Mouse (Mus musculus) thymus, postnatal 36 days (tissue): ENCODE data around the gene Slc20a1.

Source experiments
- DNase-seq, 2 experiments: peaks; one replicate each; pipeline ENCODE4 v3.0.0; 2022; ENCODE audit warnings: mixed read lengths in 2 of 2

Slc20a1 gene

DNA sequence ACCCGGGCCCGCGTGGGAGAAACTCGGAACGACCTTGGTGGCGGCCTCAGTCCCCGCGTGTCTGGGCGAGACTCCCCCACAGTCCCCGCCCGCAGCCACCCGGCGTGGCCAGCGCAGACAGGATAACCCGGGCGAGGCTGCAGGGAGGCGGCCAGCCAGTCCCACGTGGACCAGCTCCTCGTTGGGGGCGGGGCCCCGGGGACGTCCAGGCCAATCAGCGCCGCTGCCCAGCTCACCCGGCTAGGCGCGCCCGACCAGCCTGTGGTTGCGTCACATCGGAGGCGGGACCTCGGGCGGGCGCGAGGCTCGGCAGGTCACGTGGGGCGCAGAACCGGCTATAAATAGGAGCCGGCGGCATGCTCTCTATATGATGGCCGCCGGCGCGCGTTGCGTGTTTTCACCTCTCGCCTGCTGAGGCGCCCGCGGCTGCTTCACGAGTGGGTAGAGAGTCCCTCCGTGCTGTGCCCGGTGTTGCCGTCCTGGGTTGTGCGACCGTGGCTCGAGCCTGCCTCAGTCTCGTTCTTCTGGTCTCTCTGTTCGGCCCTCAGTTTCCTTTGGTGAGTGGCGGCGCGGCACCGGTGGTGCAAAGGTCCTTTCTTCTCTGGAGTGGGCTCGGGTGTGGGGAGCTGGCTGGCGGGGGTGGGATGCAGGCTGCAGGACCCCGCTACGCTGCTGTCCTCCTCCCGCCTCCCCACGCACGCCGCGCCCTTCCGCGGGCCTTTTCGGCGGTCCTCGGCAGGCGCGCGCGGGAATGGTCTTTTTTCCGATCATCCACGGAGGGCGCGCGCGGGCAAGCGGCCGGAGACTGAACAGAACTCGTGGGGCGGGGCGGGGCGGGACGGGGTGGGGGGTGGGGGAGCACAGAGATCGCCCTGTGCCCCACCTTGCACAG, at the start of gene Slc20a1:
Gene Slc20a1 (plus strand): TSS at position 329 of the 892 bp plus-strand sequence.
- peak; percentile 98 for DNase-seq

DNA sequence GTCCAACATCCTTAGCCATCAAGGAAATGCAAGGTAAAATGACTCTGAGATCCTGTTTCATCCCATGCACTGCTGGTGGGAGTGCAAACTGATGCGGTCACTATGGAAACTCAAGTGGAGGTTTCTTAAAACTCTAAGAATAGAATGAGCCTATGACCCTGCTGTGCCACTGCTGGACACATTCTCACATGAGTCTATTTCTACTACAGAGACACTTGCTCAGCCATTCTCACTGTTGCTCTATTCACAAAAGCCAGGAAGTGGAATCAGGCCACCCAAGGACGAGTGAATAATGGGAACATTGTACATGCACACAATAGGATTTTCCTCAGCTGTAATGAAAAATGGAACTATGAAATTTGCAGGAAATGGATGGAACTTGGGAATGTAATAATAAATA, 49.7 kb upstream of the Slc20a1 start:
- DNase-seq = no peak

DNA sequence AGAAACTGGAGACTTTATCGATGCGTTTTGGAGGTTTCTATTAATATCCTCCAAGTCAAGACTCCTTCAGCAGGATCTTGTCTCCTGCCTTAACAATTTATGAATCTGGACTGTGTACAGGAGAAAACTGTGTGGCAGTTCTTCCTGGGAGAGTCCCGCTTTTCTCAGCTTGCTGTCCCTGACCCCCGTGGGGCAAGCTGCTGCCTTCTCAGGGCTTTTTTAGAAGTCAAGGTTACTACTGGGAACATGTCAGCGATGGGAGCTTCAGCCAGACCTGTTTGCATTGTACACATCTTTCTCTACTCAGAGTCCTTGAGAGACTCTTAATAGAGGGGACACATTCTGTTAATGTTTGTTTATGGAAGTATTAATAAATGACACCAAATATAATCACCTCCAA, 48.2 kb upstream of the Slc20a1 start:
- DNase-seq = no peak

DNA sequence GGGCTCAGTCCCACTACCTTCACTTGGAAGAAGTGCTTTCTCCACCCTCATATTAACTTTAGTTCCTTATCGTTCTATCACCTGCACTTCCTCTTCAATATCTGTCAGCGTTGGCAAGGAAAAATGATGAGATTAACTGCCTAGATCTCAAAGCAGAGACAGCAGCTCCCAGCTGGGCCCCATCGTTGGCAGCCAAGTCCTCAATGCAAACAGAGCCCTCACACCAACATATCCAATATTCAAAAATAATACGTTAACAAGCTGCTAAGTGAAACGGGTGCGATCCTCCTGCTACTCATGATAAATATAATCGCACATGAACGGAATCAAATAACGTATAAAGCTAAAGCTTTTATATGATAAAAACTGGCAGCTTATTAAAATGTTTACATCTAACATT, 47.5 kb upstream of the Slc20a1 start:
- no peak for DNase-seq

DNA sequence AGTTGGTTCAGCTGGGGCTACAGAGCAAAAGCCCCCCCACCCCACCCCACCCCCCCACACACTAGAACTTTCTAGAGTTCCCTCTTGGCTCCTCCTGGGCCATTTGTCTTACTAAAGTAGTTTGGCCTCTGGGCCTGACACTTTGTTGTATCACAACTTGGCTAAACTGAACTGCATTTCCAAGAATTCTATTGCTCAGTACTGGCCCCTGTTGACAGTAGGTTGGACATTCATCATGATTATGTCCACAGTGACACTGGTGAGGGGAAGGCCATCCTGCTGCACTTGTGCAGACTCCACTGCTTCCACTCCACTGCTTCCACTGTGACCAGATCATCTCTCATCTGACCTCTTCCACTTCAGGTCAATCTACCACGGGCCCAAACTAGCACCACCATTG, 45.8 kb upstream of the Slc20a1 start:
- no peak for DNase-seq

DNA sequence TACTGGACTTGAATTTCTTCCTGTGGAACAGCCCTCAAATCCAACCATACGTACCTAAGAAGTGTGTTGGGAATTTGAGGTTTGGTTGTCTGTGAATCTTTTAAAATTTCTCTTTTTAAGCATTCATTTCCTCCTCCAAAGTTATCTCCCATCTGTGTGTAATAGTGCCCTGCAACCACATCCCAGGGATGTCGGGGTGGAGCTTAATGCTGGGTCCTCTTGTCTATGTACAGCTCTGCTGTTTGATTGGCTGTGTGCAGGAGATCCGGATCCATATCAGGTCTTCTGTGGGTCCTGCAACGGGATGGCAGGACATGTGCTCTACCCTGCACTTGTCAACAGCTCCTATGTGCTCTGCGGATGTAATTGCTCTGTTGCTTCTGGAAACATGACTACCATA, 33.7 kb upstream of the Slc20a1 start:
- no peak for DNase-seq

DNA sequence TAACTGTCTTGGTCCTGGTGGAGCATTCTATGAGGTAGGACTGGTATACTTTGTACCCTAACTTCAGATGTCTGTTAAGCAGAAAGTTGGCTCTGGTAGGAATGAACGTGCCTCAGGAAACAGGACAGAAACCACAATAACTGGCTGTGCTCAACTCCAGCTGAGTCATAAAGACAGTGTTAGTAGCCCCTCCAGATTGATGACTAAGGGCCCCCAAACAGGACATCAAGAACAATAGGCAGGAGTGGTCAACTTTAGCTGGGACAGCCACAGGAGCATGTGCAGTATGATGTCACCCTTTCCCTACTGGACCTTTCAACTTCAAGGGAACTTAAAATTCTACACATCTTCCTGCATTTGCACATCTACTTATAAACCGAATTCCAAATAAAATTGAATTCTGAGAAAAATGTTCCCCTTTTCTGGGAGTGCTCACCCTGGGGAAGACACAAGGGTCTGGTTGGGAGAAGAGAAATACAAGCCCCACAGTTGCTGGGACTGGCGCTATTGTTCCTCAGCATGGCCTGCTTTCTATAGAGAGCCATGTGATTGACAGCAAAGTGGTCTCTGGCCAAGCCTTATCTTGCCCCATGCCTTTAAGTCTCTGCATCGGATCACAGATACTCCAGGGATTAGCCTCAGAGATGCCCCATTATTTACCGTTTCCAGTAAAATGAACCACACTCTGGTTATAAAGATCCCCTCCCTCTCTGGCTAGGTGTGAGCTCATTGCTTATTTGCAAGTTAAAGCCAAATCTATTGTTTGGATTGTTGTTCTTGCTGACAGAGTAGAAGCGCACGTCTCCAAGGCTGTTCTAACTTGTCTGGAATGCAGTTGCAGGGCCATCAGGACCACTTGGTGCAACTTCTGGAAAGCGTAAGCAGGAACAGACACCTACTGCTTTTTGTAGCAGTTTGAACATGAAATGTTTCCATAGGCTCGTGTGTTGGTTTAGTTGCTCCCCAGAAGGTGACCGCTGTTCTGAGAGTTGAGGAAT, 31.8 kb upstream of the Slc20a1 start:
- DNase-seq = no peak

DNA sequence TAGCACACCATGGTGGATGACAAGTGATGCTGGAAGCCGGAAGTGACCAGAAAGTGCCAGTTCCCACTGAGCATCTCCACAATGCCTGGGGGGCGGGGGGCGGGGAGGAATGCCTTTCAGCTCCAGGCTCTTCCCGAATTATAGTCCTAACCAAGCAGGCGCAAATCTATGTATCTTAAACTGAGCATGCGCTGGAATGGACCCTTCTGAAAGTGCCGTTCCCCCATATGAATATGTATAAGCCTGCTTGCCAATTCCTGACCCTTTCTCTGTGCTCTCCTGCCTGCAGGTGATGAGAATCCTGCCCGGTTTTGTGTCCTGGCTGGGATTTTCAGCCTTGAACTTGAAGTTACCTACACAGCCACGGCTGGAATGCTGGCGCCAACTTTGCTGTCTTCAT, 25.2 kb upstream of the Slc20a1 start:
- DNase-seq = no peak

DNA sequence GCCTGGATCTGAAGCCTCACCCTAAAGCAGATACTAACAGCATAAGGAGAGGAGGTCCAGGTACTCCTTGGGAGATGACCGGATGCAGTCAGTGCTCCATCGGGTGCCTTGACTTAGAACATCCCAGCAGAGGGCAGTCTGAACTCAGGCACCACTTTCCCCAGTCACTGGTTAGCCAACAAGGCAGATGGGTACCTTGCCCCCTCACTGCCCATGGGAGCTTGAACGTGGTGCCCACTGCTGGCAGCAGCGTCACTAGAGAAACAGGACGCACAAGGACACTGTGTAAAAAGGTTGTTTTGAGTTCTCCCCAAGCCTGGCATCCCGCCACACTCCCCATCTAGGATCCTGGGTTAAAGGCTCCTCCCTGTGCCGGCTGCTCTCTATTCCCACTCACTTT, 24.1 kb upstream of the Slc20a1 start:
- peak; percentile 68 to 74 for DNase-seq

DNA sequence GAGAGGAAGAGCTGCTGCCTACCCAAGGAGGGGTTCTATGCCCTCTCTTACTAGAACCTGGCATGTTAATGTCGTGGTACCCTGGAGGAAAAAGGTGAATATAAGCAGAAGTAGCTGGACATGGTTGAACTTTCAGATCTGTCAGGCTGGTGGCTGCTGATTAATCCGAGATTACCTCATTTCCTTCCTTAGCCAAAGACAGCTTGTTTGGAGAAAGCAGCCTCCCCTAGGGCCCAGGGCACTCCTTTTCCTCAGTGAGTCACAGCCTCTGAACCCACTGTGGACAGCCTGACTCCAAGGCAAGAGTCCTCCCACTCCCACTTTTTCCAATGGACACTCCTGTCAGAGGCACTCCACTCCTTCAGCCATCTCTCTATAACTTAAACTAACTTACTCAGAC, 22.9 kb upstream of the Slc20a1 start:
- no peak for DNase-seq

DNA sequence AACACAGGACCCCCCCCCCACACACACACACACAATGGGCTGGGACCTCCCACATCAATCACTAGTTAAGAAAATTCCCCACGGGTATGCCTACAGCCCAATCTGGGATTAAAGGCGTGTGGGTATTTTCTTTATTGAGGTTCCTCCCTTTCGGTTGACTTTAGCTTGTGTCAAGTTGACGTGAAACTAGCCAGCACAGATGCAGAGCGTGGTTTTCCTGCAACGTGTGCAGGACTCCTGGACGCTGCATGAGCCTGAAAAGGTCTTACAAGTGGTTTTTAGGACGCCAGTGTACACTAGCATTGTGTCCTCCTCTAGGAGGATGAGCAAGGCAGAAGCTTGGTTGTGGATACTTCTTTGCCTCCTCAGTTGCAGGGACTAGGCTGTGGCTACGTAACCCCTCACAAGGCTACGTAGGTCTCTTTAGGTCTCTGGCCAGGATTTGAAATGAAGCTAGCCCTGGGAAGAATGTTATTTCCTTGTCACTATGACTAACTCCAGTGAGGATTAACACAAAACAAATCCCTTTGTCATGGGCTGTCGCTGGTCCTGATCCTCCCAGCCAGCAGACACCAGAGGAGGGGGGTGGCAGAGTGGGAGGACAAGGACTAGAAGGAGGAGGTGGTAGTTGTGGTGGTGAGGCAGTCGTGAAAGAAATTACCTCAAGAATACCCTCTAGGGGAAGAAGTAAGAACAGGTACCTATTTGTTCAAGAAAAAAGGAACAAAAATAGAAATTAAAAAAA, 21.7 kb upstream of the Slc20a1 start:
- DNase-seq = no peak

DNA sequence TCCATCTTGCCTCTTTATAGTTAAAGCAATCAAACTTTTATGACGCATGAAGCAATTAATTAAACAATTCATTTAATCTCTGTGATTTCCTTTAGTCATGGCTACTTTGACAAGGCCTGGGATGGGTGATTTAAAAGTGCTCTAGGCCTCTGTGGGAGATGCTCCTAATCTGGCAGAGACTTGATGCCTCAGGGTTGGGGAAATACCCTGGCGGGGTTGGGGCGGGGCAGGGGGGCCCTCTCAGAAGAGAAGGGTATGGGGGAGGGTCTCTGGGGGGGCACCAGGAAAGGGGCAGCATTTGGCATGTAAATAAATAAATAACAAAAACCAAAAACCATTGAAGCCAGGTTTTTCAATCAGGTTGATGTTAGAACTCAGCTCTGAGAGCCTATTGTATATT, 20.9 kb upstream of the Slc20a1 start:
- DNase-seq = no peak

DNA sequence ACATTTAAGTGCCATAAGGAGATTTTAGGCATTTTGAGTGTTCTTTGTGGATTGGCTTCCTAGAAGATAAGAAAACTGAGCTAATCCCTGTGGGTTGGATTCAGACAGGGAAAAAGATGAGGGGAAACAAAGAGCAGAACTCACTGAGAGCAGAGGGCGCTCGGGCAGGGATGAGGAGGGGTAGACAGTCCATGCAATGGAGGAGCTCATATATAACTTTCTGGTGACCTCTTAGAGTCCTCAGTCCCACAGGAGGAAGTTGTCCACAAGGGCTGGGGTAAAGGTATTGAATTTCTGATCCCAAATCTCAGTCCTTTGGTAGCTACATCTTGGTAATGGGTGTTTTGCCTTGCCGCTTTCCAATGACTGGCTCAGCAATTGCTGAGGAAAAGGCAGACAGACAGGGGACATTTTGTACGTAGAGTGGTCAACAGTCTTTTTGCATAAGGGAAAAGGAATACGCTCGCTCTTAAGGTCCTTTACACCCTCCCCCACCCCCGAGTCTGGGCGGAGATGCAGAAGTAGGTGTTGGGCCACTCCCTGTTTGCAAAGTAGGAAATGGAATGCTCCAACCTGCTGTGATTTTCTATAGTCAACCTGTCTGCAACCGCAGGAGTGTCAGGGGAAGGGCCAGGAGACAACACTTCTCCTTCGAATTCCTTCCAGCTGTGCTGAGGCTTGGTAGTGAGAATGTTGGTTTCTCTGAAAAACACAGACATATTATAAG, 20.2 kb upstream of the Slc20a1 start:
- DNase-seq = no peak

DNA sequence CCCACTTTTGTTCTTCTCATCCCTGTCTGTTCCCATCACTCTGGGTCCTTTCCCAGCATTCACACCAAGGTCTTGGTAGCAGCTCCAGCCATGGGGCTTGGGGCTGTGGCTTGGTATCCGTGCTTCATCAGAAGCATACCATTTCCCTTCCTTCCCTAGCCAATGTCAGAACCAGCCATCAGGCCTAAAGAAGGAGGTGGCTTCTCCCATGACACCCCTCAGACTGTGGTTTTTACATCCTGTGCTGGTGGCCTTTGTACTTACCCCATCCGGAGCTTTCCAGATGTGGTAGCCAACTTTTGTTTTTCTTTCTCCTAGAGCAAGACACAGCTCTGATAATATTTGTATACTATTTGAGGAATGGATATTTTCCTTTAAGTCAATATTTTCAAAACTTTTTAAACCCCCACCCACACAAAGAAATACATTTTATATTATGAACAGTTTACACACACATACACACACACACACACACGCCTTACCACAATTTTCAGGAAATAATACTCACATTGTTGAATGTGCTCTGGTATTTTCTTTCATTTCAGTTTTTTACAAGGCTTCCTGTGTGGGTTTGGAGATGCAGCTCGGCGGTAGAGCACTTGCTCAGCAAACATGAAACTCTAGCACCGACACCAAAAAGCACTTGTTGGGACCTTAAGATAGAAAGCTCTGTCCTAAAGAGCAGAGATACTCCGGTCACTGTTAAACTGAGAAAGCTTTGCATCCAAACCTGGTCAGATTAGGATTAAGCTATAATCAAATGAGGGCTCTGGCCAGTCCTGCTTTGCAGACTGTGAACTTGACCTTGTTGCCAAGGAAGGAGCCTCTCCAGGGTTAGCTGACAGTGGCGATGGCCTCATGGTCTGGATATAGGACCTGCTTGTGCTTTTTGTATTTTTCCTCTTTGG, 18.4 kb upstream of the Slc20a1 start:
- peak; percentile 64 to 72 for DNase-seq

DNA sequence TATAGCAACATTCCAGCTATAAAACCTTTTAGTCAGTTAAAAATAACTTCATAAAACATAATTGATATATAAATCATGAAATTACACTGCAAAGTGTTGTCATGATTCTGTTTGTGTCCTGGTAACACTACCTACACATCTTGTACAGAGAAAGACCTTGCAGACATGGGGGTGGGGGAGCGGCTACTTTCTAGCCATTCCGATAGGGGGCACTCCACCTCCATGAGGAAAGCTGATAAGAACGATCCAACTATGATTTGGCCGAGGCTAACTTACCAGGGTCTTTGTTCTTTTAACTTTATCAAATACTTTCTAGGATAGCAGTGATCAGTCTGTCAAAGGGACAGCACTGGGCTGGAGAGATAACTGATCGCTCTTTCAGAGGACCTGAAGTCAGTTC, 17.1 kb upstream of the Slc20a1 start:
- no peak for DNase-seq

DNA sequence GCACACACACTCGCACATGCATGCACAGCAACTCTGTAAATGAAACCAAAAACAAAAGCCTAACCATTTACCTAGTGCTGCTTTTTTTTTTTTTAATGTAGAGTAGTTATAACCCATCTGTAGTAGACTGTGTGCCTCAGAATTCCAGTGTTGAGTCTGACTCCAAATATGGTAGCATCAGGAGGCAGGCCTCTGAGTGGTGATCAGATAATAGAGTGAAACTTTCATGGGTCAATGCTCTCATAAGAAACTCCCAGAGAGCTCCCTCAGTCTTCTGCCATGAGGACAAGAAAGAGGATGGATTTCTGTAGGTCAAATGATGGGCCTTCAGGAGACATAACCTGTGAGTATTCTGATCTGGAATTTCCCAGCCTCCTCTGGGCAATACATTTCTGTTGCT, 16.2 kb upstream of the Slc20a1 start:
- no peak for DNase-seq

DNA sequence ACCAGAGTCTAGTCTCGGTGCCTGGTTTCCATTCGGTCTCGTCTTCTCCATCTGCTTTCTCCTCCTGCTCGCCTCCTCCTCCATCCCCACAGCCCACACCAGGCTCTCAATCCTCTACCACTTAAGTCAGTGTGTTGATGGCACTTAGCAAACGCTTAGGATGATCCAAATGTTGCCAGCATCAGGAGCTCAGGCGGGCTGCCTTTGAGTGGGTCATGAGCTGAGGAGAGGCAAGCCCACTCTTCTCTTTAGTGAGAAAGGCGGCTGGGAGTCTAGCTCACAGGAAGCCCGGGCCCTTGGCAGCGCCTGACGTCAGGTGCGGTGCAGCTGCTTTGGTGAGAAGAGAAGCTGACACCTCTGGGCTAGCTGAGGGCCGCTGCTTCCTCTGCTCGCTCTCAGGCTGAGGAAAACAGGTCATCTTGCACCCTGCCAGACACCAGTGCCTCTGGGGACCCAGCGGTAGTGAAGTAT, 15.0 kb upstream of the Slc20a1 start:
- peak; percentile 88 to 93 for DNase-seq

DNA sequence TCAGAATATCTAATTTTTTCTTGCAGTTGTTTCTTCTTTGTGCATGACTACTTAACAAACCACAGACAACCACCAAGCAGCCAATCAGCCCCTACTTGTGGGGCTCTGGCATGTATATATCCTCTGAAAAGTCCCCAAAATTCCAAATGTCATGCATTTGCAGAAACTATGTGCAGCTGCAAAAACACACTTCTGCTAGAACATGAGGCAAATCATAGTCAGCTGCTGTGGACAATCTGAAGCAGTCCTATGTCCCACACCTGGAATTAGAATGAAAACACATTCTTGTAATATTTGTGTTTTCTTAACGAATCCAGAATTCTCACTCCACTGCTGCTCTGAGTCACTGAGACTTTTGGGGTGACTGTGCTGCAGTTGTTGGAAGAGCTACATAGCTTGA, 13.7 kb upstream of the Slc20a1 start:
- DNase-seq = no peak

DNA sequence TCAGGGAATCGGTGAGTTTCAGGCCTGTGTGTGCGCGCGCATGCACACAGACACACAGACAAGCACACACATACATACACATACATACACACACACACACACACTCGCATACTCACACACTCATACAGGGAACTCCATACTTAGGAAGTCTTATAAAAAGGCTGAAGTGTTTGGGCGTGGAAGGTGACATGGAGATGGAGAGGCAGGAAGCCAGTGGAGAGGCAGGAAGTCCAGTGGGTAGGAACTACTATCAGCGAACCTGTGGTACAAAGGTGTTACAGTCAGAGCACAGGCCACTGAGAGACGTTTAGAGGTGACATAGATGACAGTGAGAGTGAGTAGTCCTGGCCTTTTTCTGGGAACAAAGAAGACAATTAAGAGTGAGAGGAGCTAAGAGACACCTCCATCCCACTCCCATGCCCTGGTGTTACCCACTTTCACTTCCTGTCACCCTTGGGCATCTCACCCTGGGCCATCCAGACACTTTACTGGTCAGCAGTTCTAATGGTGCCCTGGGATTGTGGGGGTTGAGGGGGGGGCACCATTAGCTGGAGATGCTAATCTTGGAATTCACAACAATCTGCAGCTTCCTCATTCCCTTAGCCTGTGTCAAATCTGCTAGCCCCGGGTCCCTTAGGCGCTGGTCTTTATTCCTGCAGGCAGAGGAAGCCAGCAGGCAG, 12.8 kb upstream of the Slc20a1 start:
- no peak for DNase-seq

DNA sequence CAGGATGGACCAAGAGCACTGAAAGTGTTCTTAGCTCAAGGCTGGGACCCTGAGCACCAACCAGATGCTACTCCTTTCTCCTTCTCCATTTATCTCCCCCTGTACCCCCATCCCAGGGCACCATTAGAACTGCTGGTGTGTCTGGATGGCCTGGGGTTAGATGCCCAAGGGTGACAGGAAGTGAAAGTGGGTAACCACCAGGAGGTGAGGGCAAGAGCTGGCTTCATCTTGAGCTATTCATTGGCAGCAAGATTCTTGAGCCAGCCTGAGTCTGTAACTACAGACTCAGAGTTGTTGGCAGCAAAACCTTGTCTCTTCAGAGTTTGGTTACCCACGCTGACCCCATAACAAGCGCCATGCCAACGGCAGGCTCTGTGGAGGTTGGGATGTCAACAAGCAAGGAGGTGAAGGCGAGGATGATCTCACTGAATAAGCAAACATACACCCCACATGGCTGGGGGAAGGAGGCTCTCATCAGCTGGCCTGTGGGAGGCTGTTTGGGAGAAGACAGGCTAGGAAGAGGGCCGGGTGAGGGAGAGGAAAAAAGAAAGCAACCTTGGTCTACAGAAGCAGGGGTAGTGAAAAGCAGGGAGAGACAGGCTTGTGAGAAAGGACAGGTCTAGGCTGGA, 12.2 kb upstream of the Slc20a1 start:
- DNase-seq = no peak
